Mouse (Mus musculus) thymus, adult 2 months (tissue): ENCODE results near the gene Brd3os.

Experiments
- CTCF ChIP-seq: fragments of 200-500 bp; IDR thresholded peaks from 2 replicates; pipeline ENCODE4 v1.5.1; 2012; ENCODE audit warnings: mild to moderate bottlenecking, control low read depth, low read length, moderate library complexity, borderline replicate concordance; ENCODE audit not compliant: control insufficient read depth, poor library complexity, insufficient read depth; ENCODE audit errors: extremely low read depth
- POLR2A ChIP-seq: fragments of 200-500 bp; IDR thresholded peaks from 2 replicates; pipeline ENCODE4 v1.6.1; 2012; ENCODE audit warnings: mild to moderate bottlenecking, low read length, control low read depth, moderate library complexity; ENCODE audit not compliant: control insufficient read depth, poor library complexity, insufficient read depth; ENCODE audit errors: extremely low read depth

GRCm38 (mm10) chr2:27432599-27432998, 9.5 kb upstream of the Brd3os start:
- no peak for TF ChIP-seq POLR2A
- no peak for TF ChIP-seq CTCF
